Mouse (Mus musculus) embryonic fibroblast, embryonic 13.5 days (primary cell): ENCODE measurements around the gene Pbx4.

Experiments
- CTCF ChIP-seq: IDR thresholded peaks from 2 replicates; pipeline ENCODE4 v1.5.1; 2011; ENCODE audit warnings: mild to moderate bottlenecking, control low read depth, low read length, moderate library complexity, borderline replicate concordance; ENCODE audit not compliant: insufficient read depth
- POLR2A ChIP-seq: IDR thresholded peaks from 2 replicates; pipeline ENCODE4 v1.6.1; 2011; ENCODE audit warnings: low read depth, mild to moderate bottlenecking, control low read depth, low read length, moderate library complexity

DNA sequence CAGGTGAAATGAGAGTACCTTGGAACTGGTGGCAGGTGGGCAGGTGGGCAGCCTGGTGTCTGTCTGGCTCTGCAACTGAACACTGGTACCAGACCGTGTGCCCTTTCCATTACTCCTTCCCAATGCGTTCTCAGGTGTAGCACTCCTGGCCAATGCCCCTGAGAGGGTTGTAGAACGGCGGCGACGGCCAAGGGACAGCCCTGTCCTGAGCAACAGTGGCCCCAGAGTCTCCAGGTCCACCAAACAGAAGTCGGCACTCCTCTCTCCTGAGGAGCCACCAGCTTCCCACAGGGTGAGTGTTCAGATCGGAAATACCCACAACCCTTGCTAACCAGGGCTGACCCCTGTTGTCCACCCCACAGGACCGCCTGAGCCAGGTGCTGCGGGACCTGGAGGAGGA lies 27.2 kb upstream of the Pbx4 start:
- TF ChIP-seq CTCF (no peak), POLR2A (no peak)
